Comparison of ENCODE assay signal across 8 mouse cellular contexts in genomic region chr16:94085603-94086285, GRCm38 (mm10). TPM values are rescaled to one million over a fixed set of nuclear protein-coding genes. Genes with fewer than 3 reads are reported as not detected.
A peak's percentile ranks its signal among the peaks of the same experiment; 100 is the strongest.
DNase-seq lines count a peak whose midpoint lies in the region; ATAC-seq and TF ChIP-seq lines count a peak whose summit lies in the region.

No protein-coding gene starts in this region.

- TF ChIP-seq CTCF in C2C12 (IDR thresholded peaks at IDR 0.05; ENCODE audit: control insufficient read depth, insufficient read depth, insufficient read length) = no peak

- peak overlapping the region; percentile 72 for H3ac ChIP-seq in C2C12 (ENCODE audit: control insufficient read depth, insufficient read length, low read depth)

- peaks cover 5% of the 10 kb centered on the region for H3K79me3 ChIP-seq in C2C12 (ENCODE audit: low read depth)

- no peaks in the 10 kb centered on the region for H3K36me3 ChIP-seq in heart, embryonic 10.5 days
- H3K36me3 ChIP-seq in C2C12 (ENCODE audit: control insufficient read depth, insufficient read depth) = no peaks in the 10 kb centered on the region
- no peaks in the 10 kb centered on the region for H3K36me3 ChIP-seq in forebrain, embryonic 14.5 days (ENCODE audit: control insufficient read depth, insufficient read depth, low read length)
- H3K36me3 ChIP-seq in midbrain, embryonic 10.5 days = no peaks in the 10 kb centered on the region

- H3K4me3 ChIP-seq in heart, embryonic 10.5 days = peak overlapping the region; percentile 58
- H3K4me3 ChIP-seq in C2C12 (ENCODE audit: insufficient read depth, poor library complexity, severe bottlenecking) = peak overlapping the region; percentile 49
- peak overlapping the region; percentile 25; the same call in 1 of the 2 replicates for H3K4me3 ChIP-seq in forebrain, embryonic 14.5 days (ENCODE audit: low read depth, low read length)
- H3K4me3 ChIP-seq in midbrain, embryonic 10.5 days = peak overlapping the region; percentile 53

- WGBS in heart, embryonic 10.5 days = under 1% methylated on average over 57 of the region's 57 CpGs
- under 1% methylated on average over 52 of the region's 57 CpGs for WGBS in forebrain, embryonic 14.5 days
- WGBS in midbrain, embryonic 10.5 days = under 1% methylated on average over 57 of the region's 57 CpGs

- no peak for DNase-seq in heart, embryonic 10.5 days (ENCODE audit: low spot score)
- no peak for DNase-seq in heart, adult 8-10 months (ENCODE audit: low spot score)
- no peak for DNase-seq in forebrain, embryonic 14.5 days (ENCODE audit: low spot score)
- peak; percentile 65 for DNase-seq in midbrain, embryonic 10.5 days (ENCODE audit: low spot score)
- no peak for DNase-seq in cerebellum, adult 9-11 months
- DNase-seq in layer of hippocampus, adult 8-10 months (ENCODE audit: low spot score in 2 of 2) = no peak
- DNase-seq in gastrocnemius, adult 18-20 months (ENCODE audit: low spot score) = no peak

- peaks cover 100% of the 10 kb centered on the region for H3K27me3 ChIP-seq in heart, embryonic 10.5 days (ENCODE audit: insufficient read depth, poor library complexity, severe bottlenecking)
- no peaks in the 10 kb centered on the region for H3K27me3 ChIP-seq in C2C12 (ENCODE audit: control insufficient read depth, insufficient read depth, insufficient read length)
- peaks cover 88% of the 10 kb centered on the region for H3K27me3 ChIP-seq in forebrain, embryonic 14.5 days (replicated peaks; ENCODE audit: control insufficient read depth, insufficient read depth, low read length)
- peaks cover 100% of the 10 kb centered on the region for H3K27me3 ChIP-seq in midbrain, embryonic 10.5 days (ENCODE audit: low read depth, poor library complexity, severe bottlenecking)

- peaks cover 30% of the 10 kb centered on the region for H3K4me1 ChIP-seq in heart, embryonic 10.5 days
- H3K4me1 ChIP-seq in forebrain, embryonic 14.5 days (ENCODE audit: control insufficient read depth, insufficient read depth, low read length) = peaks cover 5% of the 10 kb centered on the region; the same call in 1 of the 2 replicates
- peaks cover 46% of the 10 kb centered on the region for H3K4me1 ChIP-seq in midbrain, embryonic 10.5 days

- H3K9ac ChIP-seq in forebrain, embryonic 14.5 days (ENCODE audit: low read length) = no peak overlapping the region; the same call in 1 of the 2 replicates

- no peak overlapping the region for H3K27ac ChIP-seq in heart, embryonic 10.5 days
- H3K27ac ChIP-seq in forebrain, embryonic 14.5 days (ENCODE audit: low read depth, low read length) = no peak overlapping the region
- H3K27ac ChIP-seq in midbrain, embryonic 10.5 days (replicated peaks) = peak overlapping the region; percentile 83

- no peaks in the 10 kb centered on the region for H3K79me2 ChIP-seq in C2C12 (ENCODE audit: control insufficient read depth, insufficient read depth)

- peak overlapping the region; percentile 49; the same call in 1 of the 2 replicates for H3K4me2 ChIP-seq in forebrain, embryonic 14.5 days (ENCODE audit: low read length)

- no peaks in the 10 kb centered on the region for H3K9me3 ChIP-seq in heart, embryonic 10.5 days
- no peaks in the 10 kb centered on the region for H3K9me3 ChIP-seq in forebrain, embryonic 14.5 days (replicated peaks; ENCODE audit: control insufficient read depth, low read length)
- H3K9me3 ChIP-seq in midbrain, embryonic 10.5 days (replicated peaks) = no peaks in the 10 kb centered on the region

- no peak for ATAC-seq in forebrain, embryonic 14.5 days

TF ChIP-seq in C2C12, 6 proteins besides CTCF, POLR2A, EP300 and RAD21:
- TF ChIP-seq FOSL1 (IDR thresholded peaks at IDR 0.05; ENCODE audit: insufficient read depth, low read length, poor library complexity, severe bottlenecking) (no peak), CEBPB (IDR thresholded peaks at IDR 0.05; ENCODE audit: low read depth) (no peak)

RNA-seq across cellular contexts. Expression of gene Sim2, which starts 1.0 kb away (rescaled TPM):
- 0.05 and 0.18 TPM in 2 replicates for polyA plus RNA-seq in heart, embryonic 10.5 days (2016; fragmentation: Nextera tagmentation; extraction: Ambion mirVana)
- under 1 TPM in 1 of 4 experiments, not detected in 3; 0.06 TPM for total RNA-seq in heart, adult 8-10 months (2022)
- 8.0 TPM for polyA plus RNA-seq in C2C12 (2012; fragmentation: generic; extraction: Trizol)
- 0.12 and 0.29 TPM in 2 replicates for polyA plus RNA-seq in forebrain, embryonic 14.5 days (2014; fragmentation: Nextera tagmentation; extraction: Ambion mirVana)
- polyA plus RNA-seq in midbrain, embryonic 10.5 days (2016; fragmentation: Nextera tagmentation; extraction: Ambion mirVana) = 2.8 and 2.9 TPM in 2 replicates
- 1 to 10 TPM in 1 of 4 experiments, under 1 TPM in 2, not detected in 1; 0.18 to 1.4 (median 0.23) TPM for total RNA-seq in layer of hippocampus, adult 8-10 months (2022)
- 10 to 100 TPM; 12.2 to 16.4 TPM for total RNA-seq in gastrocnemius, adult 18-20 months (2021)
